Mouse (Mus musculus): Measurements from ENCODE around the gene Dnajc12. TPM values are rescaled to one million over a fixed set of nuclear protein-coding genes. Genes with fewer than 3 reads are reported as not detected.
A peak's percentile ranks its signal among the peaks of the same experiment; 100 is the strongest.
"Not testable (repeated sequence)": the region's sequence is repeated elsewhere in the genome, so short reads cannot be mapped to it uniquely, and the experiment has no call there.

Dnajc12 gene
- polyA plus RNA-seq, 1 experiment from 2014 or later, result 14.7 TPM

DNA sequence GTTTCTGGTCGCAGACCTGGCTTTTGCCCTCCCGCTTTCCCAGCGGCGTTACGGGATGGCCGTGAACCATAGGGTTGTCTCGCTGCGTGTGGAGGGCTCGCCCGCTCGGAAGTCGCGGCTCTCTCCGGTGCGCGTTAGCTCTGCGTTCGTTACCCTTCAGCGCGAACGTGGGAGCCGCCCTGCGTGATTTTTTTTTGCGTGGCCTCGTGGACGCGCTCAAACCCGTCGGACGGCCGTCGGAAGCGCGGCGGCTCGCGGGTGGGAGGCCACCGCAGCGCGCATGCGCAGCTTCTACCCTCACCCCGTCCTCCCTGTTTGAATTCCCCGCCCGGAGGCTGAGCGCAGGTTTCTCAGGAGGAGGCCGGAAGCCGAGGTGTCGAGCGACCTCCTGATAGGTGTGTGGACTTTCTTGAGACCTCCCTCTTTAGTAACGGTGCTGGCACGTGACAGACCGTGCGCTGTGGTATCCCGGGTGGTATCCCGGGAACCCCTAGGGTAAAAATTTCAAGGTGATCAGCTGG is 47.6 kb downstream of the Dnajc12 start, which contains the start of gene Ctnna3:
TSS of gene Ctnna3 (plus strand) at position 314 of the 521 bp plus-strand sequence.
- peak within 1 kb of the TSS; percentile 24; the same call in 1 of the 2 replicates for H3K27ac ChIP-seq (replicated peaks; ENCODE audit: low read depth, low read length)
- H3K4me1 ChIP-seq (ENCODE audit: control insufficient read depth, insufficient read depth, low read length), result no peaks in the 10 kb centered on the region
- ATAC-seq (ENCODE audit: insufficient number of reproducible peaks, low FRiP score, low TSS enrichment, low read depth), result peak; percentile 93
- WGBS, result under 1% methylated on average over 55 of the region's 55 CpGs
- no peaks in the 10 kb centered on the region for H3K27me3 ChIP-seq (ENCODE audit: control insufficient read depth, insufficient read depth, low read length)
- peak within 1 kb of the TSS; percentile 40 for H3K4me2 ChIP-seq (ENCODE audit: low read depth, severe bottlenecking)
- no peaks in the 10 kb centered on the region for H3K9me3 ChIP-seq (ENCODE audit: control insufficient read depth, low read length)
- H3K9ac ChIP-seq (ENCODE audit: low read length), result peak within 1 kb of the TSS; percentile 73
- DNase-seq (ENCODE audit: low spot score), result peak; percentile 95
- no peaks in the 10 kb centered on the region for H3K36me3 ChIP-seq (ENCODE audit: control insufficient read depth, insufficient read depth, low read length)
- peak within 1 kb of the TSS; percentile 52 for H3K4me3 ChIP-seq (ENCODE audit: low read depth, low read length)

DNA sequence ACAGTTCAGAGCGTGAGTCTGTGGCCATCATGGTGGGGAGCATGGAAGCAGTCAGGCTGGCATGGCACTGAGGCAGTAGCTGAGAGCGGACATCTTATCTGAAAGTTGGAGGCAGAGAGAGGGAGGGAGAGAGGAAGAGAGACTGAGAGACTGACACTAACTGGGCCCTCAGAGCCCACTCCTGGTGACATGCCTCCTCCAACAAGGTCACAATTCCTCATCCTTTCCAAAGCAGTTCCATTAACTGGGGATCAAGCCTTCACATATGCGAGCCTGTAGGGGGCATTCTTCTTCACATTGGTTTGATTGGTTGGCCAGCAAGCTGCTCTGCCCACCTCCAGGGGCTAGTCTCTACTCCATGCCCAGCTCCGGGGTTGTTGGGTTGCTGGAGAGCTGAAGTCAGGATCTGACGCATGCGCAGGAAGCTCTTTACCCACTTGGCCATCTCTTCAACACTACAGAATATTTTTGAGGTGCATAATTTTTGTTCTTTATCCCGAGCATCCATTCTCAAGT is 49.0 kb downstream of the Dnajc12 start:
- no peak for DNase-seq (ENCODE audit: low spot score)

DNA sequence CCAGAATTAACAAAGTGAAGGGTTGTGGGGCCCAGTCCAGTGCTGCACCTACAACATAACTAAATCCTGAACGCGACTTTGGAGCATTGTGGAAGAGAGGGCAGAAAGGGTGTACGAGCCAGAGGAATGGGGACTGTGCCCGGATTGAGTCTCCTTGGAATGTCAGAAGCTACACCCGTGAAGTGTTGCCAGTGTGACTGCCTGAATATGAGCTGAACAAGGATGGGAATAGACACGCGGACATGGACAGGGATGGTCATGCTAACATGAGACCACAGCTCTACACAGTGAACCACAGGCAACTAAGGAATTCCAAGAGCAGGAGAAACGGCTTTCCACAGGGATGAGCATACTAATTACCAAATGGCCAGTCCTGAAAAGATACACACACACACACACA is 49.9 kb downstream of the Dnajc12 start:
- Histone ChIP-seq H3K4me3 (ENCODE audit: low read depth, low read length) (no peak overlapping the region), H3K9ac (ENCODE audit: low read length) (no peak overlapping the region), H3K4me2 (ENCODE audit: low read depth, severe bottlenecking) (no peak overlapping the region), H3K27me3 (ENCODE audit: control insufficient read depth, insufficient read depth, low read length) (no peaks in the 10 kb centered on the region), H3K9me3 (ENCODE audit: control insufficient read depth, low read length) (no peaks in the 10 kb centered on the region), H3K4me1 (ENCODE audit: control insufficient read depth, insufficient read depth, low read length) (no peaks in the 10 kb centered on the region), H3K36me3 (ENCODE audit: control insufficient read depth, insufficient read depth, low read length) (no peaks in the 10 kb centered on the region), H3K27ac (replicated peaks; ENCODE audit: low read depth, low read length) (no peak overlapping the region)
- 91% methylated on average over 8 of the region's 8 CpGs for WGBS
- no peak for ATAC-seq (ENCODE audit: insufficient number of reproducible peaks, low FRiP score, low TSS enrichment, low read depth)
- no peak for DNase-seq (ENCODE audit: low spot score)

More for the DNA sequence above, 49.0 kb downstream of the Dnajc12 start:
- Histone ChIP-seq H3K27ac (replicated peaks; ENCODE audit: low read depth, low read length) (no peak overlapping the region), H3K9ac (ENCODE audit: low read length) (no peak overlapping the region), H3K4me3 (ENCODE audit: low read depth, low read length) (no peak overlapping the region), H3K36me3 (ENCODE audit: control insufficient read depth, insufficient read depth, low read length) (no peaks in the 10 kb centered on the region), H3K4me1 (ENCODE audit: control insufficient read depth, insufficient read depth, low read length) (no peaks in the 10 kb centered on the region), H3K27me3 (ENCODE audit: control insufficient read depth, insufficient read depth, low read length) (no peaks in the 10 kb centered on the region), H3K9me3 (ENCODE audit: control insufficient read depth, low read length) (no peaks in the 10 kb centered on the region), H3K4me2 (ENCODE audit: low read depth, severe bottlenecking) (no peak overlapping the region)
- 91% methylated on average over 7 of the region's 7 CpGs for WGBS
- ATAC-seq (ENCODE audit: insufficient number of reproducible peaks, low FRiP score, low TSS enrichment, low read depth), result no peak

DNA sequence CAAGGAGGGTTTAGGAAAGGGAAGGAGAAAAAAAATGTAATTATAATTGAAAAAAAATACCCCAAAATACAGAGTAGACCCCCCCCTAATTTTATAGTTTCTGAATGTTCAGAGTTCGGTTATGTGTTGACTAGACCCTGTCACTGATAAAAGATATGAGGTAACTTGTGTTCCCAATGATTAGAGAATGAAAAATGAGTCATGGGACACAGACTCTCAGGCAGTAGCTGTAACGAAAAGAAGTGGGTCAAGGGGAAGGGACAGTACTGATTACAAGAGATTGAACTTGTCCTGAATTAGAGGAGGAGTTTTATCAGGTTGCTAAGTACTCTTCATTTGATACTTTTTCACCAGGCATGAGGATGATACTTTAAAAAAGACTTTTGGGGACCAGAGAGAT is 50.6 kb downstream of the Dnajc12 start:
- Histone ChIP-seq H3K27me3 (ENCODE audit: control insufficient read depth, insufficient read depth, low read length) (no peaks in the 10 kb centered on the region), H3K27ac (replicated peaks; ENCODE audit: low read depth, low read length) (no peak overlapping the region), H3K4me3 (ENCODE audit: low read depth, low read length) (no peak overlapping the region), H3K4me2 (ENCODE audit: low read depth, severe bottlenecking) (no peak overlapping the region), H3K36me3 (ENCODE audit: control insufficient read depth, insufficient read depth, low read length) (no peaks in the 10 kb centered on the region), H3K9ac (ENCODE audit: low read length) (no peak overlapping the region), H3K9me3 (ENCODE audit: control insufficient read depth, low read length) (no peaks in the 10 kb centered on the region), H3K4me1 (ENCODE audit: control insufficient read depth, insufficient read depth, low read length) (no peaks in the 10 kb centered on the region)
- ATAC-seq (ENCODE audit: insufficient number of reproducible peaks, low FRiP score, low TSS enrichment, low read depth) (no peak), DNase-seq (ENCODE audit: low spot score) (no peak)
- 70% methylated on average over 2 of the region's 2 CpGs for WGBS

DNA sequence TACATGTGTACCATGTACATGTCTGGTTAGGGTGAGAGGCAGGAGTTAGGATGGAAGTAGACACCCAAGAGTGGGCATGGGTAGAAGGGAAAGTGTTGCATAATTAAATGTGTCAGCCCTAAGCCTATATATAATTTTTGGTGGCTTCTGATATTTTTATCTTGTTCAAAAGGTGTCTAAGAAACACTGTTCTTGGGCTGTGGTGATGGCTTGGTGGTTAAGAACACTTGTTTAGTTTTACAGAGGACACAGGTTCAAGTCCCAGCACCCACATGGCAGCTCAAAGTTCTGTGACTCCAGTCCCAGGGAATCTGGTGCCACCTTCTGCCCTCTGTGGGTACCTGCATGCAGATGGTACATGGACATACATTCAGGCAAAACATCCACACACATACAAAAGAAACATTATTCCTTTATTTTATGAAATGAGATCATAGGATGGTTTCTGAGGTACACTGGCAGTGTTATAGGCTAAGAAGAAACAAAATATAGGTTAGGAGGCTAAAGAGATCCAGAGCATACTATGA is 56.6 kb downstream of the Dnajc12 start:
- no peaks in the 10 kb centered on the region for H3K9me3 ChIP-seq (ENCODE audit: control insufficient read depth, low read length)
- ATAC-seq (ENCODE audit: insufficient number of reproducible peaks, low FRiP score, low TSS enrichment, low read depth) (no peak), DNase-seq (ENCODE audit: low spot score) (no peak)
- no peak overlapping the region for H3K27ac ChIP-seq (replicated peaks; ENCODE audit: low read depth, low read length)
- no peak overlapping the region for H3K9ac ChIP-seq (ENCODE audit: low read length)
- no peak overlapping the region for H3K4me2 ChIP-seq (ENCODE audit: low read depth, severe bottlenecking)
- no peaks in the 10 kb centered on the region for H3K4me1 ChIP-seq (ENCODE audit: control insufficient read depth, insufficient read depth, low read length)
- no peaks in the 10 kb centered on the region for H3K27me3 ChIP-seq (ENCODE audit: control insufficient read depth, insufficient read depth, low read length)
- H3K4me3 ChIP-seq (ENCODE audit: low read depth, low read length), result no peak overlapping the region
- H3K36me3 ChIP-seq (ENCODE audit: control insufficient read depth, insufficient read depth, low read length), result no peaks in the 10 kb centered on the region

DNA sequence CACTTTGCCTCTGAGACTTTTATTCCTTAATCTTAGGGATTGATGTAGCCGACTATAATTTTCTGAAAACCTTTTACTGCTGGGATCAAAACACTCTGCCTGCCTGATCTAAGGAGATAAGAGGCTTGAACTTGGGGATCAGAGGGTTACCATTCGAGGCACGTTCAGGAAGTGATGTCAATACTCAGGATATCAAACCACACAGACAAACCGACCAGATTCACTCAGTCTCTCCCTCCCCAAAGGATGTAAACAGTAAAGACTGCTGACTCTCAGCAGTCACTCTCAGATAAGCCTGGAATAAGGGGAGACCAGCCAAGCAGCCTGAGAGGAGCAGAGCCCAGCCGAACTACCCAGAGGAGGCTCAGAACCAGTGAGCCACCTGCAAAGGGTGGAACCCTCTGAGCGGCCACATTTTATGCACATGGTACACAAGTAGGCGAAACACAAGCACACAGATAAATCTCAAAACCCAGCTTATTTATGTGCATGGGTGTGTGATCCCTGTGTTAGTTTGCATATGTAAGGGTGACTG is 57.5 kb downstream of the Dnajc12 start:
- Histone ChIP-seq H3K4me2 (ENCODE audit: low read depth, severe bottlenecking) (no peak overlapping the region), H3K27me3 (ENCODE audit: control insufficient read depth, insufficient read depth, low read length) (no peaks in the 10 kb centered on the region), H3K9ac (ENCODE audit: low read length) (no peak overlapping the region), H3K4me3 (ENCODE audit: low read depth, low read length) (no peak overlapping the region), H3K9me3 (ENCODE audit: control insufficient read depth, low read length) (no peaks in the 10 kb centered on the region), H3K4me1 (ENCODE audit: control insufficient read depth, insufficient read depth, low read length) (no peaks in the 10 kb centered on the region), H3K36me3 (ENCODE audit: control insufficient read depth, insufficient read depth, low read length) (no peaks in the 10 kb centered on the region), H3K27ac (replicated peaks; ENCODE audit: low read depth, low read length) (no peak overlapping the region)
- ATAC-seq (ENCODE audit: insufficient number of reproducible peaks, low FRiP score, low TSS enrichment, low read depth), result no peak
- no peak for DNase-seq (ENCODE audit: low spot score)
- 74% methylated on average over 7 of the region's 7 CpGs for WGBS

DNA sequence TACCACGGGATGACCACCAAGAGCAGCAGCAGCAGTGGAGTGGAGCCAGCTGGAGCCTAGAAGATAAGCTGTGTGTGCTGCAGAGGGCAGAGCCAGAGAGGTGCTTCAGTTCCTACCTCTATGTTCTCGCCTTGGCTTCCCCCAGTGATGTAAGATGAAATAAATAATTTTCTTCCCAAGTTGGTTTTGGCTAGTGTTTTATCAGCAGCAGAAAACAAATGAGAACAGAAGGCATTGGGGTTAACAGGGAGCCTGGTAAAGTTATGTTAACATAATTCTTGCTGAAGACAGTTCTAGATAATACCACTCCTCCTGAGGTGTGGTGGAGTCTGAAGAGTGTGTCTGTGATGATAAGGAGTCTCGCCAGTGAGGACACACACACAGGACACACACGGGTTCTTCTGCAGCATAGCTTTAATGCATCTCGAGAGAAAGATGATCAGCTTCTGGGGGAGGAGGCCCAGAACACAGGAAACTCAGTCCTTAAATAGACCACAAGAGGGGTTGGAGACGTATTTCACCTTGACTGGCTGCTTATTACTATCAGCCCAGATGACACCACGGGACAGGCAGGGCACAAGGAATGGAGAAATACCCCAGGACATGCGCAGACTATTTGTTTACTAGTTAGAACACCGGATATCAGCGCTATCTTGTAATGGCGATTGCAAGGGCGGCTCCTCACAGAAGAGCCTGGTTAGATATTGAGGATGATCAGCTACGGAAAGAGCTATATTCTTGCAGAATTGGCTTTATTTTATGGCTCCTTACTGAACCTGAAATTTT is 62.6 kb downstream of the Dnajc12 start:
- DNase-seq (ENCODE audit: low spot score); H3K4me1 ChIP-seq (ENCODE audit: control insufficient read depth, insufficient read depth, low read length); H3K9me3 ChIP-seq (ENCODE audit: control insufficient read depth, low read length): not testable (repeated sequence)

DNA sequence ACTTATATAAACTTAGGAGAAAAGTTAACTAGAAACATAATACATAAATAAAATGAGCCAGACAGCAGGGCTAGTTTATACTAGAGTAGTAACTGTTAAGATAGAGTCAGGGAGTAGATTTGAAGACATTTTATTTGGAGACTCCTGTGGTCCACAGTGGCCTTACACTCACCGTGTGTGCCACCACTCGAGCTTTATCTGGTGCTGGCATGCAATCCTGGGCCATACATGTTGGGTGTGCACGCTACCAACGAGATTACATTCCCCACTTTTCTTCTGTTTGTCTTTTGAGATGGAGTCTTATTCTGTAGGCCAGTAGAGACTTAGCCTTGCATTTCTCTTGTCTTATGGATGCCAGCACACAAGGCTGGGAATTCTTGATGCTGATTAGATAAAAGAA is 71.7 kb downstream of the Dnajc12 start:
- DNase-seq (ENCODE audit: low spot score) (no peak), ATAC-seq (ENCODE audit: insufficient number of reproducible peaks, low FRiP score, low TSS enrichment, low read depth) (no peak)
- H3K9ac ChIP-seq (ENCODE audit: low read length), result no peak overlapping the region
- no peaks in the 10 kb centered on the region for H3K36me3 ChIP-seq (ENCODE audit: control insufficient read depth, insufficient read depth, low read length)
- H3K27me3 ChIP-seq (ENCODE audit: control insufficient read depth, insufficient read depth, low read length), result no peaks in the 10 kb centered on the region
- no peak overlapping the region for H3K27ac ChIP-seq (replicated peaks; ENCODE audit: low read depth, low read length)
- H3K4me2 ChIP-seq (ENCODE audit: low read depth, severe bottlenecking), result no peak overlapping the region
- H3K4me1 ChIP-seq (ENCODE audit: control insufficient read depth, insufficient read depth, low read length), result no peaks in the 10 kb centered on the region
- H3K4me3 ChIP-seq (ENCODE audit: low read depth, low read length), result no peak overlapping the region
- WGBS, result 87% methylated on average over 4 of the region's 4 CpGs
- H3K9me3 ChIP-seq (ENCODE audit: control insufficient read depth, low read length), result no peaks in the 10 kb centered on the region

More for the DNA sequence above, 62.6 kb downstream of the Dnajc12 start:
- H3K4me3 ChIP-seq (ENCODE audit: low read depth, low read length); H3K27ac ChIP-seq (replicated peaks; ENCODE audit: low read depth, low read length); H3K4me2 ChIP-seq (ENCODE audit: low read depth, severe bottlenecking); H3K9ac ChIP-seq (ENCODE audit: low read length); H3K27me3 ChIP-seq (ENCODE audit: control insufficient read depth, insufficient read depth, low read length); H3K36me3 ChIP-seq (ENCODE audit: control insufficient read depth, insufficient read depth, low read length); ATAC-seq (ENCODE audit: insufficient number of reproducible peaks, low FRiP score, low TSS enrichment, low read depth): not testable (repeated sequence)
- WGBS, result 89% methylated on average over 13 of the region's 13 CpGs

Measured in limb, embryonic 11.5 days (tissue).